Mouse (Mus musculus) liver, embryonic 12.5 days (tissue): ENCODE results near the gene Kpna7. TPM values are rescaled to one million over a fixed set of nuclear protein-coding genes. Genes with fewer than 3 reads are reported as not detected.
A peak's percentile ranks its signal among the peaks of the same experiment; 100 is the strongest.
"Not testable (repeated sequence)": the region's sequence is repeated elsewhere in the genome, so short reads cannot be mapped to it uniquely, and the experiment has no call there.

ENCODE experiments used
- ATAC-seq: fragments of 200-750 bp; cut with Nextera tagmentation; 2 replicates; pipeline ENCODE4 v1.8.0; 2017; ENCODE audit warnings: moderate number of reproducible peaks, mild to moderate bottlenecking, moderate library complexity
- H3K27ac ChIP-seq: fragments of 300-500 bp; sonication (generic); 2 replicates; pipeline ENCODE4 v1.5.1; 2016; ENCODE audit warnings: mild to moderate bottlenecking
- H3K27me3 ChIP-seq: fragments of 300-500 bp; sonication (generic); replicated peaks from 2 replicates; pipeline ENCODE4 v1.6.1; 2016; ENCODE audit warnings: mild to moderate bottlenecking, moderate library complexity
- H3K36me3 ChIP-seq: fragments of 300-500 bp; sonication (generic); 2 replicates; pipeline ENCODE4 v1.6.1; 2016; ENCODE audit warnings: mild to moderate bottlenecking, moderate library complexity
- H3K4me1 ChIP-seq: fragments of 300-500 bp; sonication (generic); 2 replicates; pipeline ENCODE4 v1.6.1; 2016
- H3K4me2 ChIP-seq: fragments of 300-500 bp; sonication (generic); 2 replicates; pipeline ENCODE4 v1.6.1; 2016; ENCODE audit warnings: mild to moderate bottlenecking, moderate library complexity
- H3K4me3 ChIP-seq: fragments of 300-500 bp; sonication (generic); 2 replicates; pipeline ENCODE4 v1.5.1; 2016; ENCODE audit warnings: mild to moderate bottlenecking, moderate library complexity
- H3K9ac ChIP-seq: fragments of 300-500 bp; sonication (generic); 2 replicates; pipeline ENCODE4 v1.6.1; 2016; ENCODE audit warnings: mild to moderate bottlenecking, moderate library complexity
- H3K9me3 ChIP-seq: fragments of 300-500 bp; sonication (generic); replicated peaks from 2 replicates; pipeline ENCODE4 v1.6.1; 2016; ENCODE audit warnings: mild to moderate bottlenecking, moderate library complexity
- WGBS: fragments of 180-500 bp; shearing (Covaris S2); methylation state at CpG from one replicate; pipeline ENCODE4 v1.1.7; 2016; ENCODE audit not compliant: insufficient replicate concordance; 5-methylcytosine and 5-hydroxymethylcytosine counted together
- polyA plus RNA-seq: library from polyadenylated mRNA; unstranded; fragments of >200 nt; fragmentation: Nextera tagmentation; extraction: Ambion mirVana; gene quantifications from 2 replicates; pipeline ENCODE4 v1.2.1, GENCODE M21; 2016

Kpna7 gene
- 0.05 TPM in 2 replicates for polyA plus RNA-seq

DNA sequence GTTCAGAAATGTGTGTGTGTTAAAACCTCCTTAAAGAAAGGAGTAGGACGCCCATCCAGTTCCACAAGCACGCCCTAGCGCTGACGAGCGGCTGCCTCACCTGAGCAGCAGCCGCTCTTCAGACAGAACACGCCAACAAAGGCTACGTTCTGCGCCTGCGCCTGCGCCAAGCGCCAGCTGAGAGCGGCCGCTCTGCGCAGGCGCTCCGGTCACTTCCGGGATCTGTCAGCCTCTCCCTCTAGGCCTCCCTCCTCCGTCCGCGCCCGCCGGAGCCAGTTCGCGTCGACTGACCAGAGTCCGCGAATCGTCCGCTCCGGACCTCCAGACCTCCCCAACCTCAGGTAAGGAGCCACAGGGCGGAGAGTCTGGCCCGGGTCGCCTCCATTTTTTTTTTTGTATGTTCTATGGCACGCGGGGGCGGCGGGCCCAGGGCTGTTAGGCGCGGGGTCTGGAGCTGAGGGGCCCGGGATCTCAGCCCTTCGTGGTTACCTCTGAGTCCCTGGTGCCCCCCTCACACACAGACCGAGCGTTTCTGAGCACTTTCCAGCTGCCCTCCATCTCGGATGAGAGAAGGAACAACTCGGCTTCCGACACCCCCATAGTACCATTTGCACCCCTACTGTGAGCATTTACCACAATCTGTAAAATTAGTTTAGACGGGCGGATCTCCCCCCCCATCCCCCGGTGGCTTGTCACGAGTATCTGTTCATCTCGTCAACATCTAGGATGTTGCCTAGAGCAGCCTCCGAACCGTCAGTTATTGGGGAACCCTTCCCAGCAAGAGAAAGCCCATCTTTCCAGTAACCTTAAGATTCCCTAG is at the start of gene Kpna7, which contains the start of gene Arpc1a:
Gene Kpna7 (minus strand): TSS at position 399 of the 820 bp plus-strand sequence.
Gene Arpc1a (plus strand): TSS at position 199 of the 820 bp plus-strand sequence.
- peak within 1 kb of the TSS; percentile 91 for H3K9ac ChIP-seq
- no peaks in the 10 kb centered on the region for H3K27me3 ChIP-seq
- H3K4me3 ChIP-seq: peak within 1 kb of the TSS; percentile 78
- peak within 1 kb of the TSS; percentile 77 for H3K27ac ChIP-seq
- peak; percentile 99 for ATAC-seq
- peak within 1 kb of the TSS; percentile 84 for H3K4me2 ChIP-seq
- peaks cover 26% of the 10 kb centered on the region for H3K4me1 ChIP-seq
- H3K9me3 ChIP-seq: no peaks in the 10 kb centered on the region
- WGBS: under 1% methylated on average over 54 of the region's 54 CpGs
- H3K36me3 ChIP-seq: peaks cover 25% of the 10 kb centered on the region

DNA sequence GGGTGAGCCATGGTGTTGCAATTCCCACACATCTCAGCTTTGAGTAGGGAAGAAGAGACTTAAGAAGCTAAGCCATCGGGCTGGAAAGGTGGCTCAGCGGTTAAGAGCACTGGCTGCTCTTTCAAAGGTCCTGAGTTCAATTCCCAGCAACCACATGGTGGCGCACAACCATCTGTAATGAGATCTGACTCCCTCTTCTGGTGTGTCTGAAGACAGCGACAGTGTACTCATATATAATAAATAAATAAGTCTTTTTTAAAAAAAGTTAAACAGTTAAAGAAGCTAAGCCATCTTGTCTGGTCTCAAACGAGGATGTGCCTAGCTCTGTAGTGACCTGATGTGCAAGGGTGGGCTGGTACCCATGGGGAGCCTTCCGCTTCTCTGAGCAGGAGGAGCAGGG is 49.4 kb upstream of the Kpna7 start:
- H3K27ac ChIP-seq, H3K9ac ChIP-seq, ATAC-seq, H3K4me3 ChIP-seq, H3K27me3 ChIP-seq, H3K4me2 ChIP-seq, H3K9me3 ChIP-seq: not testable (repeated sequence)
- WGBS: 88% methylated on average over 6 of the region's 6 CpGs
- peaks cover 90% of the 10 kb centered on the region for H3K36me3 ChIP-seq
- H3K4me1 ChIP-seq: peaks cover 20% of the 10 kb centered on the region

DNA sequence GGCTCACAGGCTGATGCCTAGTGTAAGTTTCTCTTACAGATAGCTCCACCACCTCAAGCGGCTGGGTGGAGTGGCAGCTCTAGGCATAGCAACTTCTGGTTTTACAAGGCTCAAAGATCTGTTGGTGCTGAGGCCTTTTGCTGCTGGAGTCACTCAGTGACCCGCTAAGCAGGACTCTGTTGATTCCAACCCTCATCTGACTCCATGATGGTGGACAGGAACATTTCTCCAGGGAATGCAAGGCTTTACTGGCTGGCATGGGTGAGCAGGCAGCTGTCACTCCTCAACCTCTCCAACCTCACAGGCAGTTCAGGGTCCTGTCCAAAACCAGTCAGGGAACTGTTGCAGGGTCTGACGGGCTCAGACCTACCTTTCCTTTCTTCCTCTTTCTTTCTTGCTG is 47.2 kb upstream of the Kpna7 start:
- no peak overlapping the region for H3K9ac ChIP-seq
- no peak for ATAC-seq
- H3K4me1 ChIP-seq: no peaks in the 10 kb centered on the region
- WGBS: 77% methylated on average over 3 of the region's 3 CpGs
- no peak overlapping the region for H3K4me2 ChIP-seq
- no peak overlapping the region for H3K27ac ChIP-seq
- H3K9me3 ChIP-seq: no peaks in the 10 kb centered on the region
- no peaks in the 10 kb centered on the region for H3K27me3 ChIP-seq
- no peak overlapping the region for H3K4me3 ChIP-seq
- peaks cover 100% of the 10 kb centered on the region for H3K36me3 ChIP-seq

DNA sequence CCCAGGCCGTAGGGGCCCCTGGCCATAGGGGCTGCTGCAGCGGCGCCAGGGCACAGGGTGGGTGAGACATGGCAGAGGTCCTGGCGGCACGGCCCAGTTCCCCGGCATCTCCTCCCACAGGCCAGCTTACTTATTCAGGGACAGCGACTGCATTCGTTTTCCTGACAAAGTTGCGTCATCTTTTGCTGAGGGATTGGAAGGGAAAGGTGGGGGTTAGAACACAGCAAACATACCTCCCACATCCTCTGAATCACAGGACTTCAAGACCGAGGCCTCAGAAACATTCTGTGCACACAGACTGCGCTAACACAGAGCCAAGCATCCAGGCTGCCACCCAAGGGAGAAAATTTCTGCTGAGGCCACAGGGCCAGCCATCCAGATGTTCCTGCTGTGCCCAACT is 46.4 kb upstream of the Kpna7 start:
- Histone ChIP-seq H3K27me3 (no peaks in the 10 kb centered on the region), H3K4me1 (no peaks in the 10 kb centered on the region), H3K36me3 (peaks cover 100% of the 10 kb centered on the region), H3K4me2 (no peak overlapping the region), H3K9me3 (no peaks in the 10 kb centered on the region), H3K27ac (no peak overlapping the region), H3K9ac (no peak overlapping the region), H3K4me3 (no peak overlapping the region)
- no peak for ATAC-seq
- 74% methylated on average over 11 of the region's 11 CpGs for WGBS

DNA sequence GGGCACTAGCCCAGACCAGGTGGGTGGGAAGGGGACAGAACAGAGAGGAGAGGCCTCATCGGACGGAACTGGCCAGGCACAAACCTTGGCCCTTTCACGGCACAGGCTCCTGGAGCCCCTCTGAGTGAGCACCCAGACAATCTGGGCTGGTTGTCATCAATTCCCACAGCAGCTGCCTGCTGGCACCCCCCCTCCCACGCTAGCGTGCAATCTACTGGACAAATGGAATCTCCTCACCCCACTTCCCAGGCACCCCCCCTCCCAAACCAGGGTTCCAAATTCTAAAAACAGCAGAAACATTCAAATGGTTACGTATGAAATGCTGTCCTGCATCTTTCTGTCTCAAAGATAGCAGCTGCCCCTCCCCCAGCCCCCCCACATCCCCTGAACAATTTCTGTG is 45.9 kb upstream of the Kpna7 start:
- not testable (repeated sequence) for H3K27ac ChIP-seq, H3K4me3 ChIP-seq, H3K9me3 ChIP-seq, ATAC-seq, H3K4me1 ChIP-seq, H3K4me2 ChIP-seq, H3K27me3 ChIP-seq, H3K9ac ChIP-seq
- WGBS: 82% methylated on average over 6 of the region's 6 CpGs
- peaks cover 100% of the 10 kb centered on the region for H3K36me3 ChIP-seq

DNA sequence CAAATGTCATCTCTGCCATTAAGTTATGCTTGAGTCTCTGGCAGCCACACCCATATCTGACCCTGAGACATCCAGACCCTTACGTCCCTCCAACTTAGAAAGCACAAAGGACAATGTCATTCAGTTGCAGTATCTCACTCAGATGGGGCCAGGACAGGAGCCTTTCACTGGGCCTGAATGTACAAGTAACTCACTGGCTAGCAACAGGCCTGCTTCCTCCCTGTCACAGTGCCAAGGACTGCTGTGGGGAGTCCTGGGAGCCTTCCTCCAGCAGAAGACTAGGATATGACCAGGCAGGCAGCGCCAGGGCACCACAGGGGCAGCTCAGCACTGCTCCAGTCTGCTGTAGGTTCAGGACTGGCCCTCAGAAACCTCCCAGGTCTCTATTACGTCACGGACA is 45.3 kb upstream of the Kpna7 start:
- Histone ChIP-seq H3K27ac (no peak overlapping the region), H3K4me1 (no peaks in the 10 kb centered on the region), H3K36me3 (peaks cover 100% of the 10 kb centered on the region), H3K9ac (no peak overlapping the region), H3K4me3 (no peak overlapping the region), H3K9me3 (no peaks in the 10 kb centered on the region), H3K27me3 (no peaks in the 10 kb centered on the region), H3K4me2 (no peak overlapping the region)
- 87% methylated on average over 4 of the region's 4 CpGs for WGBS
- 0 out of 2 replicates have a peak, but pooled peaks have one; percentile 30 for ATAC-seq

DNA sequence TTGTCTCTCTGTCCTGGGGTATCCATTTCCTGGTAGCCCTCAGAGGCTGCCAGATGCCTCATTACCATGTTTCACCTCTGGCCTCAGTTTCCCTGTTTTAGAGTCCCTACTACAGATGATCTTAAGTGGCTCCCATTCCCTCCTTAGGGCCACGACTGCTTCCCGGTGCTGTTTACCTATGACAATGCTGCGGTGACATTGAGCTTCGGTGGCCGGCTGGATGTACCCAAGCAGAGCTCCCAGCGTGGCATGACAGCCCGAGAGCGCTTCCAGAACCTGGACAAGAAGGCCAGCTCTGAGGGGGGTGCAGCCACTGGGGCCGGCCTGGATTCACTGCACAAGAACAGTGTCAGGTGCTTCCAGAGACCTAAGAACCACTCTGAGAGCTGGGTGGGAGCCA is 42.8 kb upstream of the Kpna7 start:
- Histone ChIP-seq H3K4me2 (no peak overlapping the region), H3K9me3 (no peaks in the 10 kb centered on the region), H3K4me1 (no peaks in the 10 kb centered on the region), H3K4me3 (no peak overlapping the region), H3K36me3 (peaks cover 98% of the 10 kb centered on the region), H3K9ac (no peak overlapping the region), H3K27ac (no peak overlapping the region), H3K27me3 (no peaks in the 10 kb centered on the region)
- ATAC-seq: no peak
- WGBS: 89% methylated on average over 9 of the region's 9 CpGs

DNA sequence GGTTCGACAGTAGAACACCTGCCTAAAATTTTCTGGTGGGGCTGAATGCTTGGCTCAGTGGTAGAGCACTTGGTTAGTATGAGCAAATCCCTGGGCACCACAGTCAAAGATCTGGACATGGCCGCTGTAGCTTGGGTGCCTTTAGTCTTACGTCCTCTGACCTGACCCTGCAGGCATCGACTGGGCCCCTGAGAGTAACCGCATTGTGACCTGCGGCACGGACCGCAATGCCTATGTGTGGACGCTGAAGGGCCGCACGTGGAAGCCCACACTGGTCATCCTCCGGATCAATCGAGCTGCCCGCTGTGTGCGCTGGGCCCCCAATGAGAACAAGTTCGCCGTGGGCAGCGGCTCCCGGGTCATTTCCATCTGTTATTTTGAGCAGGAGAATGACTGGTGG is 39.6 kb upstream of the Kpna7 start:
- WGBS: 86% methylated on average over 19 of the region's 19 CpGs
- H3K36me3 ChIP-seq: peaks cover 87% of the 10 kb centered on the region
- peaks cover 8% of the 10 kb centered on the region for H3K4me1 ChIP-seq
- H3K4me2 ChIP-seq: no peak overlapping the region
- peaks cover 8% of the 10 kb centered on the region for H3K9me3 ChIP-seq
- no peak overlapping the region for H3K27ac ChIP-seq
- H3K4me3 ChIP-seq: no peak overlapping the region
- no peak for ATAC-seq
- H3K9ac ChIP-seq: no peak overlapping the region
- no peaks in the 10 kb centered on the region for H3K27me3 ChIP-seq

DNA sequence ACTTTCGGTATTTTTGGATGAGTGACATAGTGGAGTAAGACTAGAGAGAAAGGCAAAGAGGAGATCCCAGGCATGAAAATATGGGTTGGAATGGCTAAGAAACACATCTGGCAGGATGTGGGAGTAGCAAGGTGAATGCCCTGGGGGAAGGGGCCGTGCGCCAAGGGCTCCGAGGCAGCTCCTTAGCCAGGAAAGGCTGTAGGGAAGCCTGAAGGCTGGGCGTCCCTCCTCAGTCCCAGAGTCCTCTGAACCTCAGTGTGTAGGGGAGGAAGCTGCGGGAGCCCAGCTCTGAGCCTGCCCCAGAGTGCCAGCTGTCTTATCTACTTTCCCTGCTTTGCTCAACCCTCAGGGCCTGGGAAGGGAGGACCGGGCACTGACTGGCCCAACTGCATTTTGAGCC is 37.1 kb upstream of the Kpna7 start:
- H3K27ac ChIP-seq: no peak overlapping the region
- H3K9ac ChIP-seq: no peak overlapping the region
- peaks cover 68% of the 10 kb centered on the region for H3K36me3 ChIP-seq
- no peak overlapping the region for H3K4me2 ChIP-seq
- 69% methylated on average over 7 of the region's 7 CpGs for WGBS
- no peak overlapping the region for H3K4me3 ChIP-seq
- H3K9me3 ChIP-seq: peaks cover 8% of the 10 kb centered on the region
- no peak for ATAC-seq
- no peaks in the 10 kb centered on the region for H3K27me3 ChIP-seq
- H3K4me1 ChIP-seq: peaks cover 25% of the 10 kb centered on the region

DNA sequence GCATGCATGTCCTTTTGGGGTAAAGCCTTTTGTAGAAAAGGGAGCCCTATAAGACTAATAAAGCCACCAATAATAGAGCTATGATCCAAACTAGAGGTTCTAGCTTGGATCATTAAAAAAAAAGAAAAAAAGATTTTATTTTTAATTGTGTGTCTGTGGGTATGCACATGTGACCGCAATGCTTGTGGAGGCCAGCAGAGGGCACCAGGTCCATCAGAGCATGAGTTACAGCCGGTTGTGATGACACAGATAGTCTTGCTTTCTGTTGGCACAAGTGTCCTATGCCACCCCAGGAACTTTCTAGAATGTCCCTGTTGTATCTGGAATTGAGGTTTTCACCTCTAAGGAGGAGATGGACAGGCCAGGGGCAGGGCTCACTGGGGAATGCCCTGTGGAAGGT is 35.6 kb upstream of the Kpna7 start:
- Histone ChIP-seq H3K27me3 (no peaks in the 10 kb centered on the region), H3K9ac (no peak overlapping the region), H3K36me3 (peaks cover 53% of the 10 kb centered on the region), H3K9me3 (peaks cover 8% of the 10 kb centered on the region), H3K4me3 (no peak overlapping the region), H3K4me1 (peaks cover 38% of the 10 kb centered on the region), H3K4me2 (no peak overlapping the region), H3K27ac (no peak overlapping the region)
- WGBS: 87% methylated on average over 2 of the region's 2 CpGs
- no peak for ATAC-seq

DNA sequence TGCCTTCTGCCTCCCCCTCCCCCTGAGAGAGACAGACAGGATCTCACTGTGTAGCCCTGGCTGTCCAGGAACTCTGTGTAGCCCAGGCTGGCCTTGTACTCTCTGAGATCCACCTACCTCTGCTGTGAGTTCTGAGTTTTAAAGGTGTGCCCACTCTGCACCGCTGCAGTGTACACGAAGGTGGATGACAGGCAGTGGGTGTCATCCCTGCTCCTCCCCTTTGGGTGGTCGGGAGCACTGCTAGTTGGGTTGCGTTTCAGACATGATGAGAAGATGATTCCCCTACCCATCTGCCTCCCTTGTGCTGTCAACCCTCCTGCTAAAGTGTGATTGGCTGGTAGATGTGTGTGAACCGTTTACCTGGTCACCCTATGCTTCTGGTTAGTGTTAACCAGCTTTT is 34.6 kb upstream of the Kpna7 start:
- no peak overlapping the region for H3K4me2 ChIP-seq
- no peak overlapping the region for H3K9ac ChIP-seq
- ATAC-seq: no peak
- peaks cover 48% of the 10 kb centered on the region for H3K4me1 ChIP-seq
- H3K27me3 ChIP-seq: no peaks in the 10 kb centered on the region
- peaks cover 8% of the 10 kb centered on the region for H3K9me3 ChIP-seq
- WGBS: 83% methylated on average over 5 of the region's 5 CpGs
- H3K36me3 ChIP-seq: peaks cover 44% of the 10 kb centered on the region
- no peak overlapping the region for H3K4me3 ChIP-seq
- no peak overlapping the region for H3K27ac ChIP-seq

DNA sequence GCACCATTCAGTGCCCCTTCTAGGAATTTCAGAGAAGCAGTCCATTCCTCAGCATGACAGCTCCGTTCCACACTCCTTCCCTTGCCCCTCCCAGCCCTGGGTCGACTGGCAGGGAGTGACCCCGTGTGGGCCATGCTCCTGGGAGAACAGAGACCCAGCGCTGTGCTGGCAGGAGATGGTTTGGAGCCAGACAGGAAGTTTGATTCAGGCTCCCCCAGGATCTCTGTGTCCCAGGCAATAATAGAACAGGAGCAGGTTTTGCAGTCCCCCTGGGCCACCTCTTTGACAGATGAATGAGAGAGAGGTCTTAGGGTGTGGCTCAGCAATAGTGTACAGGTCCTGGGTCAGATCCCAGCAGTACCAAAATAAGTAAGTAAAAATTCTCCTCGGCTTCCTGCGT is 34.2 kb upstream of the Kpna7 start:
- no peak overlapping the region for H3K9ac ChIP-seq

More for the DNA sequence above, 34.2 kb upstream of the Kpna7 start:
- Histone ChIP-seq H3K4me2 (no peak overlapping the region), H3K4me3 (no peak overlapping the region), H3K27me3 (no peaks in the 10 kb centered on the region), H3K9me3 (peaks cover 8% of the 10 kb centered on the region), H3K4me1 (peaks cover 50% of the 10 kb centered on the region), H3K36me3 (peaks cover 39% of the 10 kb centered on the region), H3K27ac (no peak overlapping the region)
- no peak for ATAC-seq
- 69% methylated on average over 6 of the region's 6 CpGs for WGBS
